Mouse (Mus musculus): ENCODE measurements at regions not wholly inside any gene's neighbourhood (a gene's known extent, or its start where the extent isn't known, plus 50 kb on each side); places are given as distances from the start of the nearest gene placed in this dataset.

DNA sequence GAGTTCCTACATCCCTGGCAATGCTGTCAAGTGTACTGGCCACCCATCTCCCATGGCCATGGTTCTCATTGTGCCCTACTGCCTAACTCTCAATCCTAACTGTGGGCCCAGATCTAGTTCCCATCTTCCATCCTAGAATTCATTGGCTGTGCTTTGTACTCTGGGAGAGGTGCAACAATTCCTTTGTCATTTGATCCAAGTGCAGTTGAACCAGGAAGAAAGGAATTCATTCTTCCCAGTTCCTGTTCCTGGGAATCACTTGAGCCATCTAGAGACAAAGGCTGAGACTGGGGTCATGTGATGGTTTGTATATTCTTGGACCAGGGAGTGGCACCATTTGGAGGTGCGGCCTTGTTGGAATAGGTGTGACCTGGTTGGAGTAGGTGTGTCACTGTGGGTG, 152.0 kb upstream of the Wscd1 start:
- TF ChIP-seq EP300 (IDR thresholded peaks at IDR 0.05; ENCODE audit: low read depth), result no peak
- TF ChIP-seq CTCF (IDR thresholded peaks at IDR 0.05; ENCODE audit: low read depth), result no peak
